Mouse (Mus musculus): ENCODE data around the gene Cttnbp2nl. TPM values are rescaled to one million over a fixed set of nuclear protein-coding genes. Genes with fewer than 3 reads are reported as not detected.

The Cttnbp2nl gene
- 0.25 and 1.9 TPM in 2 replicates for total RNA-seq (2017)

GRCm38 (mm10) chr3:105052937-105053697, at the start of gene Cttnbp2nl:
Gene Cttnbp2nl, minus strand, starts transcription at chr3:105053146.
- ATAC-seq (ENCODE audit: extremely low read depth, insufficient number of reproducible peaks, low FRiP score, poor library complexity, severe bottlenecking), result no peak

GRCm38 (mm10) chr3:105100270-105100589, 47.3 kb upstream of the Cttnbp2nl start:
- no peak for ATAC-seq (ENCODE audit: extremely low read depth, insufficient number of reproducible peaks, low FRiP score, poor library complexity, severe bottlenecking)

GRCm38 (mm10) chr3:105099526-105100269, 46.8 kb upstream of the Cttnbp2nl start:
- ATAC-seq (ENCODE audit: extremely low read depth, insufficient number of reproducible peaks, low FRiP score, poor library complexity, severe bottlenecking), result no peak

- no peak for ATAC-seq (ENCODE audit: extremely low read depth, insufficient number of reproducible peaks, low FRiP score, poor library complexity, severe bottlenecking)
Observed at GRCm38 (mm10) chr3:105097581-105097980, 44.6 kb upstream of the Cttnbp2nl start.

- ATAC-seq (ENCODE audit: extremely low read depth, insufficient number of reproducible peaks, low FRiP score, poor library complexity, severe bottlenecking), result no peak
Observed at GRCm38 (mm10) chr3:105095026-105095425, 42.1 kb upstream of the Cttnbp2nl start.

GRCm38 (mm10) chr3:105094448-105094847, 41.5 kb upstream of the Cttnbp2nl start:
- ATAC-seq (ENCODE audit: extremely low read depth, insufficient number of reproducible peaks, low FRiP score, poor library complexity, severe bottlenecking), result no peak

- ATAC-seq (ENCODE audit: extremely low read depth, insufficient number of reproducible peaks, low FRiP score, poor library complexity, severe bottlenecking), result no peak
Observed at GRCm38 (mm10) chr3:105092721-105093505, 40.0 kb upstream of the Cttnbp2nl start.

GRCm38 (mm10) chr3:105090981-105091380, 38.0 kb upstream of the Cttnbp2nl start:
- no peak for ATAC-seq (ENCODE audit: extremely low read depth, insufficient number of reproducible peaks, low FRiP score, poor library complexity, severe bottlenecking)

- ATAC-seq (ENCODE audit: extremely low read depth, insufficient number of reproducible peaks, low FRiP score, poor library complexity, severe bottlenecking), result no peak
Observed at GRCm38 (mm10) chr3:105090147-105090546, 37.2 kb upstream of the Cttnbp2nl start.

- ATAC-seq (ENCODE audit: extremely low read depth, insufficient number of reproducible peaks, low FRiP score, poor library complexity, severe bottlenecking), result no peak
Observed at GRCm38 (mm10) chr3:105088638-105089037, 35.7 kb upstream of the Cttnbp2nl start.

- no peak for ATAC-seq (ENCODE audit: extremely low read depth, insufficient number of reproducible peaks, low FRiP score, poor library complexity, severe bottlenecking)
Observed at GRCm38 (mm10) chr3:105087344-105087743, 34.4 kb upstream of the Cttnbp2nl start.

- ATAC-seq (ENCODE audit: extremely low read depth, insufficient number of reproducible peaks, low FRiP score, poor library complexity, severe bottlenecking), result no peak
Observed at GRCm38 (mm10) chr3:105078231-105078826, 25.4 kb upstream of the Cttnbp2nl start.

GRCm38 (mm10) chr3:105075796-105076195, 22.9 kb upstream of the Cttnbp2nl start:
- ATAC-seq (ENCODE audit: extremely low read depth, insufficient number of reproducible peaks, low FRiP score, poor library complexity, severe bottlenecking), result no peak

GRCm38 (mm10) chr3:105072536-105072935, 19.6 kb upstream of the Cttnbp2nl start:
- ATAC-seq (ENCODE audit: extremely low read depth, insufficient number of reproducible peaks, low FRiP score, poor library complexity, severe bottlenecking), result no peak

- ATAC-seq (ENCODE audit: extremely low read depth, insufficient number of reproducible peaks, low FRiP score, poor library complexity, severe bottlenecking), result no peak
Observed at GRCm38 (mm10) chr3:105071251-105071650, 18.3 kb upstream of the Cttnbp2nl start.

- ATAC-seq (ENCODE audit: extremely low read depth, insufficient number of reproducible peaks, low FRiP score, poor library complexity, severe bottlenecking), result no peak
Observed at GRCm38 (mm10) chr3:105070553-105070952, 17.6 kb upstream of the Cttnbp2nl start.

- no peak for ATAC-seq (ENCODE audit: extremely low read depth, insufficient number of reproducible peaks, low FRiP score, poor library complexity, severe bottlenecking)
Observed at GRCm38 (mm10) chr3:105066544-105066943, 13.6 kb upstream of the Cttnbp2nl start, which contains the start of gene 4930564D02Rik. Gene 4930564D02Rik, plus strand, starts transcription at chr3:105066844.

GRCm38 (mm10) chr3:105062676-105063075, 9.7 kb upstream of the Cttnbp2nl start:
- ATAC-seq (ENCODE audit: extremely low read depth, insufficient number of reproducible peaks, low FRiP score, poor library complexity, severe bottlenecking), result no peak

GRCm38 (mm10) chr3:105061991-105062390, 9.0 kb upstream of the Cttnbp2nl start:
- ATAC-seq (ENCODE audit: extremely low read depth, insufficient number of reproducible peaks, low FRiP score, poor library complexity, severe bottlenecking), result no peak
